In genomic region chr9:39575469-39575868, GRCm38 (mm10) we compare ENCODE assay signal across 28 mouse cellular contexts. TPM values are rescaled to one million over a fixed set of nuclear protein-coding genes. Genes with fewer than 3 reads are reported as not detected.
"Had no signal": no experiment of that assay in that cellular context is flagged by ENCODE, and none has a peak within 500 bp of the region (broad histone marks: within the 10 kb centered on the region; RNA-seq: fewer than 3 reads in every experiment).

Gene Olfr959 (minus strand): TSS chr9:39575569.

- DNase-seq: heart, postnatal 10 days; heart, postnatal 14 days; heart, postnatal 36 days; heart, postnatal 4 days; kidney, adult 11 months; kidney, adult 18-20 months; kidney, adult 2 months; kidney, adult 8-10 months; kidney, adult 9 months; kidney, postnatal 10 days; kidney, postnatal 14 days; kidney, postnatal 25 days; kidney, postnatal 36 days; kidney, postnatal 4 days; layer of hippocampus, adult 9-11 months; layer of hippocampus, postnatal 36 days had no signal

RNA-seq across cellular contexts. Expression of gene Olfr959, which starts in this region (rescaled TPM):
- total RNA-seq: heart, postnatal 10 days; heart, postnatal 14 days; heart, postnatal 25 days; heart, postnatal 36 days; heart, postnatal 4 days; hematopoietic stem cell, adult 5-6 weeks; hindbrain, postnatal 0 days; layer of hippocampus, adult 18-20 months; layer of hippocampus, adult 2 months; layer of hippocampus, adult 8-10 months; layer of hippocampus, postnatal 10 days; layer of hippocampus, postnatal 14 days; layer of hippocampus, postnatal 25 days; layer of hippocampus, postnatal 36 days; left cerebral cortex, adult 18-20 months; left cerebral cortex, adult 2 months; left cerebral cortex, adult 8-10 months had no signal
